Mouse (Mus musculus) liver, embryonic 13.5 days (tissue): ENCODE data around the gene Plekhh2. TPM values are rescaled to one million over a fixed set of nuclear protein-coding genes. Genes with fewer than 3 reads are reported as not detected.
"Not testable (repeated sequence)": the region's sequence is repeated elsewhere in the genome, so short reads cannot be mapped to it uniquely, and the experiment has no call there.

Experiments
- ATAC-seq: fragments of 200-750 bp; cut with Nextera tagmentation; 2 replicates; pipeline ENCODE4 v1.8.0; 2017; ENCODE audit warnings: low read depth, mild to moderate bottlenecking, moderate number of reproducible peaks, moderate library complexity
- DNase-seq: peaks from one replicate; pipeline ENCODE4 v3.0.0; 2022
- H3K27ac ChIP-seq: fragments of 300-500 bp; sonication (generic); 2 replicates; pipeline ENCODE4 v1.5.1; 2015; ENCODE audit warnings: moderate library complexity, mild to moderate bottlenecking, inconsistent platforms
- H3K27me3 ChIP-seq: fragments of 300-500 bp; sonication (generic); 2 replicates; pipeline ENCODE4 v1.6.1; 2015; ENCODE audit warnings: mild to moderate bottlenecking, inconsistent platforms
- H3K36me3 ChIP-seq: fragments of 300-500 bp; sonication (generic); 2 replicates; pipeline ENCODE4 v1.6.1; 2015; ENCODE audit warnings: mild to moderate bottlenecking, inconsistent platforms
- H3K4me1 ChIP-seq: fragments of 300-500 bp; sonication (generic); replicated peaks from 2 replicates; pipeline ENCODE4 v1.6.1; 2015; ENCODE audit warnings: inconsistent platforms
- H3K4me2 ChIP-seq: fragments of 300-500 bp; sonication (generic); 2 replicates; pipeline ENCODE4 v1.6.1; 2015; ENCODE audit warnings: inconsistent platforms, mild to moderate bottlenecking, moderate library complexity
- H3K4me3 ChIP-seq: fragments of 300-500 bp; sonication (generic); replicated peaks from 2 replicates; pipeline ENCODE4 v1.5.1; 2015; ENCODE audit warnings: mild to moderate bottlenecking, inconsistent platforms
- H3K9ac ChIP-seq: fragments of 300-500 bp; sonication (generic); 2 replicates; pipeline ENCODE4 v1.6.1; 2015; ENCODE audit warnings: mild to moderate bottlenecking, inconsistent platforms
- H3K9me3 ChIP-seq: fragments of 300-500 bp; sonication (generic); replicated peaks from 2 replicates; pipeline ENCODE4 v1.6.1; 2016; ENCODE audit warnings: inconsistent platforms
- WGBS: fragments of 180-500 bp; shearing (Covaris S2); methylation state at CpG from one replicate; pipeline ENCODE4 v1.1.7; 2015; ENCODE audit not compliant: insufficient replicate concordance; 5-methylcytosine and 5-hydroxymethylcytosine counted together
- polyA plus RNA-seq: library from polyadenylated mRNA; unstranded; fragments of >200 nt; fragmentation: Nextera tagmentation; extraction: Ambion mirVana; gene quantifications from 2 replicates; pipeline ENCODE4 v1.2.1, GENCODE M21; 2015

The Plekhh2 gene
- polyA plus RNA-seq, 1 experiment from 2014 or later = 0.39 TPM

- 65% methylated on average over 5 of the region's 5 CpGs for WGBS
- ATAC-seq = no peak
- Histone ChIP-seq H3K36me3 (no peaks in the 10 kb centered on the region), H3K9ac (no peak overlapping the region), H3K4me3 (no peak overlapping the region), H3K4me2 (no peak overlapping the region), H3K27me3 (no peaks in the 10 kb centered on the region), H3K9me3 (no peaks in the 10 kb centered on the region), H3K27ac (no peak overlapping the region), H3K4me1 (no peaks in the 10 kb centered on the region)
- DNase-seq = no peak
These were observed 39.5 kb downstream of the Plekhh2 start for GRCm38 (mm10) chr17:84550902-84551877.

GRCm38 (mm10) chr17:84552230-84552629, 40.5 kb downstream of the Plekhh2 start:
- Histone ChIP-seq H3K4me1 (no peaks in the 10 kb centered on the region), H3K9ac (no peak overlapping the region), H3K36me3 (no peaks in the 10 kb centered on the region), H3K4me3 (no peak overlapping the region), H3K27ac (no peak overlapping the region), H3K9me3 (no peaks in the 10 kb centered on the region), H3K4me2 (no peak overlapping the region), H3K27me3 (no peaks in the 10 kb centered on the region)
- DNase-seq = no peak
- WGBS = 55% methylated on average over 5 of the region's 5 CpGs
- ATAC-seq = no peak

- H3K4me3 ChIP-seq, H3K27ac ChIP-seq, DNase-seq, ATAC-seq, H3K36me3 ChIP-seq, H3K4me1 ChIP-seq, H3K9ac ChIP-seq, H3K9me3 ChIP-seq, H3K27me3 ChIP-seq, H3K4me2 ChIP-seq: not testable (repeated sequence)
These were observed 52.6 kb downstream of the Plekhh2 start for GRCm38 (mm10) chr17:84564264-84564663.

GRCm38 (mm10) chr17:84565762-84566161, 54.1 kb downstream of the Plekhh2 start:
- Histone ChIP-seq H3K9me3 (no peaks in the 10 kb centered on the region), H3K9ac (no peak overlapping the region), H3K36me3 (no peaks in the 10 kb centered on the region), H3K27me3 (no peaks in the 10 kb centered on the region), H3K27ac (no peak overlapping the region), H3K4me2 (no peak overlapping the region), H3K4me1 (no peaks in the 10 kb centered on the region), H3K4me3 (no peak overlapping the region)
- no peak for ATAC-seq
- DNase-seq = no peak
- 69% methylated on average over 6 of the region's 6 CpGs for WGBS

- DNase-seq = no peak
- WGBS = 46% methylated on average over 27 of the region's 27 CpGs
These were observed 55.3 kb downstream of the Plekhh2 start for GRCm38 (mm10) chr17:84566773-84567555.

GRCm38 (mm10) chr17:84568807-84569206, 57.1 kb downstream of the Plekhh2 start:
- WGBS = 79% methylated on average over 12 of the region's 12 CpGs
- no peak for DNase-seq
- no peak overlapping the region for H3K9ac ChIP-seq
- no peak overlapping the region for H3K4me2 ChIP-seq
- no peaks in the 10 kb centered on the region for H3K9me3 ChIP-seq
- H3K4me1 ChIP-seq = no peaks in the 10 kb centered on the region
- no peaks in the 10 kb centered on the region for H3K27me3 ChIP-seq
- no peak for ATAC-seq
- no peak overlapping the region for H3K27ac ChIP-seq
- no peaks in the 10 kb centered on the region for H3K36me3 ChIP-seq
- no peak overlapping the region for H3K4me3 ChIP-seq

More at GRCm38 (mm10) chr17:84566773-84567555, 55.3 kb downstream of the Plekhh2 start:
- Histone ChIP-seq H3K9ac (no peak overlapping the region), H3K4me1 (no peaks in the 10 kb centered on the region), H3K4me2 (no peak overlapping the region), H3K36me3 (no peaks in the 10 kb centered on the region), H3K9me3 (no peaks in the 10 kb centered on the region), H3K27ac (no peak overlapping the region), H3K27me3 (no peaks in the 10 kb centered on the region), H3K4me3 (no peak overlapping the region)
- ATAC-seq = no peak

GRCm38 (mm10) chr17:84569770-84570169, 58.1 kb downstream of the Plekhh2 start:
- no peaks in the 10 kb centered on the region for H3K9me3 ChIP-seq
- whole genome bisulfite sequencing = 69% methylated on average over 8 of the region's 8 CpGs
- no peak overlapping the region for H3K4me3 ChIP-seq
- H3K4me1 ChIP-seq = no peaks in the 10 kb centered on the region
- H3K36me3 ChIP-seq = no peaks in the 10 kb centered on the region
- H3K27me3 ChIP-seq = no peaks in the 10 kb centered on the region
- no peak overlapping the region for H3K27ac ChIP-seq
- H3K9ac ChIP-seq = no peak overlapping the region
- no peak overlapping the region for H3K4me2 ChIP-seq
- DNase-seq (no peak), ATAC-seq (no peak)

- Histone ChIP-seq H3K36me3 (no peaks in the 10 kb centered on the region), H3K9ac (no peak overlapping the region), H3K4me3 (no peak overlapping the region), H3K4me1 (no peaks in the 10 kb centered on the region), H3K27ac (no peak overlapping the region), H3K4me2 (no peak overlapping the region), H3K9me3 (no peaks in the 10 kb centered on the region), H3K27me3 (no peaks in the 10 kb centered on the region)
- DNase-seq (no peak), ATAC-seq (no peak)
- 68% methylated on average over 18 of the region's 18 CpGs for WGBS
These were observed 59.9 kb downstream of the Plekhh2 start for GRCm38 (mm10) chr17:84571629-84572028.

GRCm38 (mm10) chr17:84573305-84573704, 61.6 kb downstream of the Plekhh2 start:
- WGBS = 73% methylated on average over 9 of the region's 9 CpGs
- Histone ChIP-seq H3K27me3 (no peaks in the 10 kb centered on the region), H3K9ac (no peak overlapping the region), H3K4me3 (no peak overlapping the region), H3K9me3 (no peaks in the 10 kb centered on the region), H3K4me2 (no peak overlapping the region), H3K4me1 (no peaks in the 10 kb centered on the region), H3K27ac (no peak overlapping the region), H3K36me3 (no peaks in the 10 kb centered on the region)
- ATAC-seq (no peak), DNase-seq (no peak)

- Histone ChIP-seq H3K27me3 (no peaks in the 10 kb centered on the region), H3K4me2 (no peak overlapping the region), H3K27ac (no peak overlapping the region), H3K9me3 (no peaks in the 10 kb centered on the region), H3K4me3 (no peak overlapping the region), H3K4me1 (no peaks in the 10 kb centered on the region), H3K36me3 (no peaks in the 10 kb centered on the region), H3K9ac (no peak overlapping the region)
- WGBS = 74% methylated on average over 5 of the region's 5 CpGs
- ATAC-seq = no peak
- DNase-seq = no peak
These were observed 62.2 kb downstream of the Plekhh2 start for GRCm38 (mm10) chr17:84573940-84574339.

- H3K4me3 ChIP-seq = no peak overlapping the region
- DNase-seq = no peak
- no peak overlapping the region for H3K9ac ChIP-seq
- no peaks in the 10 kb centered on the region for H3K27me3 ChIP-seq
- no peaks in the 10 kb centered on the region for H3K9me3 ChIP-seq
- no peaks in the 10 kb centered on the region for H3K4me1 ChIP-seq
- H3K27ac ChIP-seq = no peak overlapping the region
- ATAC-seq = no peak
- no peak overlapping the region for H3K4me2 ChIP-seq
- H3K36me3 ChIP-seq = no peaks in the 10 kb centered on the region
- WGBS = 78% methylated on average over 5 of the region's 5 CpGs
These were observed 63.4 kb downstream of the Plekhh2 start for GRCm38 (mm10) chr17:84575108-84575507.
